Mouse (Mus musculus): ENCODE data around the gene Frmd4a.

DNA sequence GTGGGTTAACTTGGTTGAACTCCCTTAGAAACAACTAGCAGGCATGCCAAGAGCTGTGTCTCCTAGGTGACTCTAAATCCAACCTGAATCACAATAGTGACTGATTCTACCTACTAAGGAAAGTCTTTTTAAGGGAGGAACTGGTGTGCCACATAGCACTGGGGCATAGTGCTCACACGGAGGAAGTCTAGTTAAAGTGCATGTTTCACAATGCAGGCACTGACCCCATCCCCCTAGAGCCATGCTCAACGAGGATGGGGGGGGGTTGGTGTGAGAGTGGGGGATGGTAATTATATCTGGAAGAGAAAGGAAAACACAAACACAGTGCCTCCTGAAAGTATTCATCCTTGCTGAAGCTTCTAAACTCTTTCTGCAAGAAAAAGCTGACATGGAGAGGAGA, 533.9 kb downstream of the Frmd4a start:
- TF ChIP-seq GATA1 (IDR thresholded peaks at IDR 0.05; ENCODE audit: borderline replicate concordance, low read length): no peak
- TF ChIP-seq FLI1 (IDR thresholded peaks at IDR 0.05; ENCODE audit: low read length): no peak
